Mouse (Mus musculus) liver, adult 2 months (tissue): ENCODE measurements around the gene Wdr90.
A peak's percentile ranks its signal among the peaks of the same experiment; 100 is the strongest.

Source experiments
- CTCF ChIP-seq: fragments of 200-500 bp; IDR thresholded peaks from 2 replicates; pipeline ENCODE4 v1.5.1; 2011; ENCODE audit warnings: low read depth, low read length, control low read depth
- POLR2A ChIP-seq: fragments of 200-500 bp; IDR thresholded peaks from 2 replicates; pipeline ENCODE4 v1.6.1; 2011; ENCODE audit warnings: low read length, control low read depth; ENCODE audit not compliant: insufficient read depth; ENCODE audit errors: extremely low read depth

DNA sequence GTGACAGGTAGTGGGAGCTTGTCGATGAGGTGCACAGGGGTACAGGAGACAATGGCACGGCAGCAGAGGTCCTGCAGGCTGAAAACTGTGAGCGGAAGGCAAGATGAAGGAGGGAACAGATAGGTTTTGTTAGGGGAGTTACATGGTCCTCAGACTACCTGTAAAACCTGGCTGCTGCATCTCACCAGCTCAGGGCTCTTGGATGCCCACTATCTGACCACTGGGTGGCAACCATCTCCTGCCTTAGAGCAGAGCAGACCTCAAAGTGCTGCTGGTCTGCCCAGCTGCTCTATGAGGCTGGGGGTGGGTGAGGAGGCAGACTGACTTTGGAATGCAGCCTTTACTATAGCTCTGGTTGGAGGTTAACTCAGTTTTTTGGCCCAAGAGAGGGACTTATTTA, 22.5 kb upstream of the Wdr90 start:
- TF ChIP-seq CTCF (peak; percentile 31; the same call in 1 of the 2 replicates), POLR2A (no peak)
